Mouse (Mus musculus) kidney, adult 11 months (tissue): ENCODE results near the gene Olfr1284.
"Not testable (repeated sequence)": the region's sequence is repeated elsewhere in the genome, so short reads cannot be mapped to it uniquely, and the experiment has no call there.

Experiments
- DNase-seq: peaks from one replicate; pipeline ENCODE4 v3.0.0; 2022

The Olfr1284 gene

GRCm38 (mm10) chr2:111375222-111375621 is at the start of gene Olfr1284:
Olfr1284 (plus strand) TSS chr2:111375522.
- DNase-seq = no peak

- no peak for DNase-seq
Observed at GRCm38 (mm10) chr2:111326220-111326619, 49.1 kb upstream of the Olfr1284 start, which contains the start of gene Olfr1281. Olfr1281 (plus strand) TSS chr2:111326520.

GRCm38 (mm10) chr2:111333721-111334120 is 41.6 kb upstream of the Olfr1284 start:
- DNase-seq = not testable (repeated sequence)

- DNase-seq = no peak
Observed at GRCm38 (mm10) chr2:111335976-111336375, 39.3 kb upstream of the Olfr1284 start, which contains the start of gene Olfr1282. Olfr1282 (minus strand) TSS chr2:111336076.

GRCm38 (mm10) chr2:111366490-111366889 is 8.8 kb upstream of the Olfr1284 start, which contains the start of gene Olfr1283:
Olfr1283 (plus strand) TSS chr2:111366790.
- no peak for DNase-seq

GRCm38 (mm10) chr2:111422931-111423330 is 47.6 kb downstream of the Olfr1284 start, which contains the start of gene Olfr1286:
Olfr1286 (minus strand) TSS chr2:111423115.
- no peak for DNase-seq
